Mouse (Mus musculus): Measurements from ENCODE around the gene Ccdc122.

GRCm38 (mm10) chr14:77024499-77024898 lies 12.1 kb upstream of the Ccdc122 start:
- TF ChIP-seq CTCF (IDR thresholded peaks at IDR 0.05; ENCODE audit: low read depth, low read length): no peak
- TF ChIP-seq POLR2A (IDR thresholded peaks at IDR 0.05; ENCODE audit: insufficient read depth, low read length): no peak

Measured in ES-Bruce4 (cell line).